Mouse (Mus musculus) kidney, postnatal 14 days (tissue): ENCODE data around the gene Vmn1r165.
"Not testable (repeated sequence)": the region's sequence is repeated elsewhere in the genome, so short reads cannot be mapped to it uniquely, and the experiment has no call there.

Experiments used
- DNase-seq: peaks from one replicate; pipeline ENCODE4 v3.0.0; 2022; ENCODE audit warnings: mixed read lengths

Vmn1r165 gene

DNA sequence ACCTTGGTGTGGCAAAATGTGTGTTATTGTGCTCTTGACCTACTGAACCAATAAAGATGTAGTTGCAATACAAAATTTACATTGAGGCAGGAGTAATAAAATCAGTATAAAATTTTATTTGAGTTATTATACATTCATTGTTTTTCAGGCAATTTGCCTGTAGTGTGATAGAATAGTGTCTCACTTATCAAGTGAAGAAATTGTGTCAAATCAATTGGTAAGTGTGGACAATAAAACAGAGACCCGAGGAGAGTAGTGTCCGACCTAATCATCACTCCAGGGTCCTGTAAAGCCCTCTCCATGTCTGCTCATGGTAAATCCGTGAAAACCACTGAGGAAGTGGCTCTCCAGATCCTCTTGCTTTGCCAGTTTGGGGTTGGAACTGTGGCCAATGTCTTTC lies at the start of gene Vmn1r165:
Gene Vmn1r165, plus strand, starts transcription at position 301 of the 400 bp plus-strand sequence.
- DNase-seq, result not testable (repeated sequence)

DNA sequence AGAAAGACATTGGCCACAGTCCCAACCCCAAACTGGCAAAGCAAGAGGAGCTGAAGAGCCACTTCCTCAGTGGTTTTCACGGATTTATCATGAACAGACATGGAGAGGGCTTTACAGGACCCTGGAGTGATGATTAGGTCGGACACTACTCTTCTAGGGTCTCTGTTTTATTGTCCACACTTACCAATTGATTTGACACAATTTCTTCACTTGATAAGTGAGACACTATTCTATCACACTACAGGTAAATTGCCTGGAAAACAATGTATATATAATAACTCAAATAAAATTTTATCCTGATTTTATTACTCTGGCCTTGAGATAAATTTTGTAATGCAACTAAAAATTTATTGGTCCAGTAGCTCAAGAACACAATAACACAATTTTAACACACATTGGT lies 34.5 kb downstream of the Vmn1r165 start, which contains the start of gene Vmn1r166:
Gene Vmn1r166, minus strand, starts transcription at position 101 of the 400 bp plus-strand sequence.
- DNase-seq, result not testable (repeated sequence)
